Mouse (Mus musculus) left cerebral cortex, adult 8-10 months (tissue): ENCODE measurements around the gene Chrdl2. TPM values are rescaled to one million over a fixed set of nuclear protein-coding genes. Genes with fewer than 3 reads are reported as not detected.
"Not testable (repeated sequence)": the region's sequence is repeated elsewhere in the genome, so short reads cannot be mapped to it uniquely, and the experiment has no call there.

Source experiments
- DNase-seq, 2 experiments: peaks; one replicate each; pipeline ENCODE4 v3.0.0; 2022; ENCODE audit warnings: low spot score in 2 of 2
- total RNA-seq, 4 experiments: library from RNA; stranded (reverse); gene quantifications; 2 replicates each; pipeline ENCODE4 v1.2.4; 2022

Chrdl2 gene
- total RNA-seq, 4 experiments from 2014 or later, result 0.19 to 0.61 (median 0.48) TPM

DNA sequence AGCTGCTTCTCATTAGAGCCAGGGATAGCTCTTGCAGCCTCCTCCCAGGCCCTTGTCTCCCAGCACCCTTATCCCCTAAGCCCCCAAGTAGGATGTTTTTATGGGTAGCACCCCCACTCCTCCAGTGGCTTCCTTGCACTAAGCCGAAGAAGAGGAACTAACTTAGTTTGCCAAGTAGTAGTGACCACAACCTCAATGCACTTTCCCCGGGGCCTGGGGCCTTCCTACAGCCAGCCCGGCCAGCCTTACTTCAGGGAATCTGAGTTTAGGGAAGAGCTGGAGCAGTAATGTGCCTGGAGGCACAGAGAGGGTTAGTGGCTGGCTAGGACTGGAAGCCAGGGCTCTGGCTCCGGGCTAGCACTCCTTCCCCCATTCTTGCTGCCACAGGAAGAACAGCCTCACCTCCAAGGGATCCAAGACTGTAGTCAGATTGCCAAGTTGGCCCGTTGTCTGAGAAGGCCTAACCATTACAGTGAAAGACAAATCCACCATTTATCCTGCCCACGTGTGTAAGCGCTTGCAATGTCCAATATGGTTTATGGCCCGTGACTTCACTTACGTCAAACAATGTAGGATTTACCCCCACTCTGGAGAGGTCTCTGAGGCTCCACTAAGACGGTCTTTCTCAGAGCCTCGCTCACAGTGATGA lies 29.0 kb downstream of the Chrdl2 start:
- no peak for DNase-seq

DNA sequence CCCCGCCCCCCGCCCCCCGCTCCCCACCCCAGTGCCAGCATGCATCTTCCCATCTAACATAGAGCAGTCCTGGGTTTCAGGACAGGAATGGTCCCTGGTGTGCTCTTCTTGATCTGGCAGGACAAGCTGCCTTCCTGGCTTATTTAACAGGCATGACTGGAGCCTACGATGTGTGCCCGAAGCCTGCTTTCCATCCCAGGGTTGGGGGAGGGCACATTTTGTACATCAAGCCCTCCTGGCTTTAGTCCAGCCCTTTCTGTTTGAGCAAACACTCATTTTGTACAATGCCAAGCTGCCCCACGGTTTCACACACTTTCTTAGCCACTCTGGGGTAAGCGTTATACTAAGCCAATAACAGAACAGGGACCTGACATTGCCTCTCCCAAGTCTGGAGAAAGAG lies 30.1 kb downstream of the Chrdl2 start:
- no peak for DNase-seq

DNA sequence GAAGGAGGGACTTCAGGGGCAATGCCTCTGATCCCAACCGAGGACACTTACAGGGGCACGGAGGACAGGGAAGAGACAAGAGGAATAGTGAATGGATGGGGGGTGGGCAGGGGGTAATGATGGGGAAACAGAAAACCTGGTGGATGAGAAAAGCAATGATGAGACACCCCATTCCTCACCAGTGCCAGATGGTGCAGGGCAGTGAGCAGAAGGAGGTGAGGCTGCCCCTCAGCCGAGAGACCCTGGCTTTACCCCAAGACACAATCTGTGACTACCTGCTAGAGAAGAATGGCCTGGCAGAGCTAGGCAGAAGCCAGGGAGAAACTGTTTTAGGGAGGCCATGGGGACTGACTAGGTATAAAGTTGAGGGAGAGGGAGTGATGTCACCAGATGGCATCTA lies 30.5 kb downstream of the Chrdl2 start:
- no peak for DNase-seq

DNA sequence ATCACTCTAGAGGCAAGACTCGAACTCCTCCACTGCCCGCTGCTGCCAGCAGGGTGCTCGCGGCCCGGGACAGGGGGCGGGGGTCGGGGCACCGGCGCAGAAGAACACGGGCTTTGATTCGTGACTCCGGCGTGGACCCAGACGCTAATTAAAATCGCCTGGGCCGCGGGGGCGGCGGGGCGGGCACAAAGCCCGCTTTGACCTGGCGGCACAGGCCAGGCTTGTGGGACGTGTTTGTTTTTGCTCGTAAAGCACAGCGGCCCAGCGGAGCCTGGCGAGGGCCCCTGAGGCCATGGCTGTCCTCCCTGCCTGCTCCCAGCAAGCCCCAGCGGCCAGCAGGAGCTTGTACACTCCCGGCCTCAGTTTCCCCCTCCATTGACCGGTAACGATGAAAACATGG lies 36.1 kb downstream of the Chrdl2 start:
- DNase-seq, result no peak

DNA sequence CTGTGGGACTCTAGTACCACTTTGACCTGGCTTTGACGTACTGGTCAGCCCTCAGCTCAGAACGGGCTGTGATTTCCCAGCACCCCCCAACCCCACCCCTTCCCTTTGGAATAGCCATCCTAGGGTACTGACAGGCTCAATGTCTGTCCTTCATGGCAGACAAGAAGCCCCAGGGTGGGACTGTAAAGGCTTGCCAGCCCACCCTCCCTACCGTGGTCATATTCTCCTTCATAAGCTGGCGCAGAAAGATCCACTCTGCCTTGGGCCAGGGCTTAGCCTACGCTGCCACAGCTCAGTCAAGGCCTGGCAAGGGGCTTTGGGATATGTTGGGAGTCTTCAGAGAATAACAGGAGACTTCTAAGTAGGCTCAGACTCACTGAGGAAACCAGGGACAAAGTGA lies 37.1 kb downstream of the Chrdl2 start:
- DNase-seq, result no peak

DNA sequence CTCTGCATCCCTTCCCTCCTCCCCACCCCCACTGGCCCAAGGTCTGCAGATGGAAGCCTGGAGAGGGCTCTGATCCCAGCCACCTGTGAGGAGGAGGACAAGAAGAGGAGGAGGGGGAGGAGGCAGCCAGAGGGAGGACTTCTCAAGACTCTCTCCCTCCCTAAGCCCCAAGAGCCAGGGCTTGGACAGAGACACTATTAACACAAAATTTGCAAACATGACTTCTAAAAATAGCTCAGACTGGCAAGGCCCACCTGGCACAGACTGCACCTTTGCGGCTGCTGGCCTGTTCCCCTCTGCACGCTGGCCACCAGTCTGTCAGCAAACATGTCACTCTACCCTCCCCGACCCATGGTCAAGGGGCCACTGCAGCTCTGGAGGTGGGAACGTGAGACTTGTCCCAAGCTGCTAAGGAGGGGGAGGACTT lies 37.6 kb downstream of the Chrdl2 start:
- DNase-seq, result no peak

DNA sequence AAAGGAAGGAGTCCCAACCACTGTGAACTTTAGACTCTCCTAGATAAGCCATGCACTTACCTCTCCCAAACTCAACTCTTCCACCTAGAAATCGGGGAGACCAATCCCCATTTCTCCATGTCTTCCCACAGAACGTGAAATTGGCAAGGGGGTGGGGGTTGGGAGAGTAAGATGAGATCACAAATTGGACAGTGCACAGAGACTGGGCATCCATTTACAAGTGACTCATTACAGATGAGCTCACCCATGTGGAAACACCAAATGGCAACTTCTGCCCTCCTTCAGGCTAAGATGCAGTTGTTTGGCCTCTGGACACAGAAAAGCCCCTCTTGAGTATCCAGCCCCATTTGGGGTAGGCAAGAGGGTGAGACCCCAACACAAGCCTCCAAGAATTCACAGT lies 40.5 kb downstream of the Chrdl2 start:
- no peak for DNase-seq

DNA sequence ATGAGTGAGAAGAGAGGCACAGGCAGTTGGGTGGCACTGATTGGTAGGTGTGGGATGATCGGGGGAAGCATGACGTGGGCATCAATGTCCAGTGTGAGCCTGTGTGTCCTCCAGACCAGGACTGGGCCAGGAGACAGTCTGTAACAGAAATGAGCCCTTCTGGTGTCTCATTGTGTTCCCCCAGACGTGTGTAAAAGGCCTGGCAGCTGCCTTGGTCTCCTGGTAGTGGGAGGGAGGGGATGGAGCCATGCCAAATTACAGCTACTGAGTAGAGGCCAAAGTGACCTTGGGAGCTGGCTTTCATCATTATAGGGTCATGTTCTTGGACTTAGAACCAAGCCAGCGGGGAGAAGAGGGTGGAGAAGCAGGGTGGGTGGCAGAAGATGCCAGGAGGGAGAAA lies 45.9 kb downstream of the Chrdl2 start:
- no peak for DNase-seq

DNA sequence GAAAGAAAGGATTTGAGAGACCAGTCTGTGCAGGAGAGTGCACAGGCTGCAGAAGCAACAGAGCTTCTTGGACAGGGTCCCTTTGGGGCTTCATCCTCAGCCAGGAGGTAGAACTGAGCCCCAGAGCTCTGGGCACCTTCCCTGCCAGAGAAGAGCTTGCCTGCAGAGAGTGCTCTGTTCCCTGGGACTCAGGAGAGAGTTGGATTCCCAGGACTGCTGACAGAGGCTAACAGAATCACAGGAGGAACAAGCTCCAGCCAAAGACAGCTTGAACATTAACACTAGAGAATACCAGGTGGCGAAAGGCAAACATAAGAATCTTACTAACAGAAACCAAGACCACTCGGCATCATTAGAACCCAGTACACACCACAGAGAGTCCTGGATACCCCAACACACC lies 47.0 kb downstream of the Chrdl2 start:
- not testable (repeated sequence) for DNase-seq

DNA sequence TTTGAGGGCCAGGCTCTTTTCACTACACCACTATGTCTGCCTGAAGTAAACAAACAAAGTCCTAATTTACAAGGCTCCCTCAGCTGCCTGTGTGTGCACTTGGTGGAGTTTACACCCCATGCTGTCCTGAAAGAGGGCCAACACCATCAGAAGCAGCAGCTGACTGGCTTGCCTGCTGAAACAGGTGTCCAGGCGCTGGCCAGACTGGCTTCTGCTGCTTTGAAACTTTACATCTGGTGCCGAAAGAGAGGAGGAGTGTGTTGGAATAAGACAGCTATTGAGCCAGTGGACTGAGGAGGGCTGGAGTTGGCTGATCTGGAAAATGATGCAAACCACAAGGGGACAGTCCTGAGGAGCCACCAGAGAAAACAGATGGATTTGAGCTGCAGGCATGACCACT lies 68.0 kb downstream of the Chrdl2 start:
- no peak for DNase-seq

DNA sequence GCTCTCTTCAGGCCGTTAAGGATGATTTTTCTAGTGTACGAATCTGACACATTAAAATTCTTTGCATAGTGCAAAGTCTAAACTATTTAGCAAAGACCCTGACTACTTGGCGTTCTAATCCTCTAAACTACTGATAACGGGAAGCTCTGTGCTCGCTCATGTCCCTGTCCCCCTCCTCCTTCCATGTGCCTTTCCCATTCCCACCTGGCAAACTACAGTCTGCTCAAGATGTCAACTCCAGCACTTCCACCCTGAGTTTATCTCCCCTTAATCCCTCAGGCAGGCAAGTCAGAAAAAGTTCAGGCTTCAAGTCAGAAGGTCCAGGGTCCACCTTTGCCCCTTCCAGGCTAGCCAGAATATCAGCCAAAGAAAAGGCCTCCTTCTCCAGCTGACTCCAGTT lies 70.3 kb downstream of the Chrdl2 start:
- no peak for DNase-seq

DNA sequence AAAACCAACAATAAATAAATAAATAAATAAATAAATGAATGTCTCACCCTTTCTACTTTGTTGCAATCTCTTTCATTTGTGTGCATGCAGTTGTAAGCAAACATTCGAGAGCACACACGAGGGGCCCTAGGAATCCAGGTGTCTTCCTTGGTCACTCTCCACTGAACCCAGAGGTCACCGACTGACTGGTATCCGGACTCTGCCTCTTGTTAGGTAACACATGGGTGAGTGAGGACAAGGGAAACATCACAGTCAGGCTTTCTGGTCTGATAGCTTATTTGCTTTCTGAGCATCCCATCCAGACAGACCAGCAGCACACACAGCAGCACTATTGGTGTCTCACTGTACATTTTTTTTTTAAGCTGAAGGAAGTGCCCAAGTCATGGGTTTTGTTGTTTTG lies 71.1 kb downstream of the Chrdl2 start:
- no peak for DNase-seq

DNA sequence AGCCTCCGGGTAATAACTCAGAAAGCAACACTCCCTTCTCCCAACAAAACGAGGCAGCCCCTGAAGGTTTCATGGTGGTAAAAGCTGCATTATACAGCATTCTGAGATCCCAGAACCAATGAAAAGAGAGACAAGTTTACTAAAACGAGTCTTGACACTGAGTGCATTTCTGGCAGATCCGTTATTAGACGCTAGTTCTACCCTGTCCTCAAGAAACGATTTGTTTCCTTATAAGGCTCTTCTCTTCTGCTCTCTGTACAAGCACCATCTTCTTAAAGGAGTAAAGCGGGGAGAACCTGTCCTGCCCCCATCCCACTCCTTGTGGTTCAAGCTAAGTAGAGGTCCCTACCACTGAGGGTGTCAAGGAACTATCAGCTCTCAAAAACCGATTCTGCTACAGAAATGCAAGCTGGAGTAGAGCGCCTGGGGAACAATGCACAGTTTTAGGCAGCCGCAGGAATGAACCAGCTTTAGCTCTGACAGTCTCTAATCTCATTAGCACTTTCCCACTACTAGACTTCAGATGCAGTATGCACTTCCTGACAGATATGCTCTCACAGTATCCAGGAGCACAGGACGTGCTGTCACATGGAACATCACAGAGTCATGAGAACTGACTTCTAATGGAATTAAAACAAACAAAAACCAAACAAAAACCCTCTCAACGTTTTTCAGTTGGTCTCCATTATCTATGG lies 74.3 kb downstream of the Chrdl2 start:
- no peak for DNase-seq

DNA sequence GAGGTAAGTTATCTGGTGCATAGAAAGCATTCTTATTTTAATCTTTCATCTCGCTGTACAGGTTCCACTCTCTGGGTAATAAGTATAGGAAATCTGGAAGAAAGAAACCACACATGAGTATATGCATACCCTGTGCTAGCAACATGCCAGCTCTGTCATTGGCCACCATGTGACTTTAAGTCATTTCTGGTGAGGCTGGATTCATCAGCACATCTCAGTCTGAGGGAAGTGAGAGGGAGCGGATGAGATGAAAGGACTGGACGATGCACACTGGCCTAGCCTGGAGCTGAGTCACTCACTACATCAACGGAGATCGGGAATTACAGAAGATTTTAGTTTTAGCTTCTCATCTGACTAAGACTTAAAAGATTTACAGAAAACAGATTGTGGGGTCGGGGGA lies 76.9 kb downstream of the Chrdl2 start:
- no peak for DNase-seq

DNA sequence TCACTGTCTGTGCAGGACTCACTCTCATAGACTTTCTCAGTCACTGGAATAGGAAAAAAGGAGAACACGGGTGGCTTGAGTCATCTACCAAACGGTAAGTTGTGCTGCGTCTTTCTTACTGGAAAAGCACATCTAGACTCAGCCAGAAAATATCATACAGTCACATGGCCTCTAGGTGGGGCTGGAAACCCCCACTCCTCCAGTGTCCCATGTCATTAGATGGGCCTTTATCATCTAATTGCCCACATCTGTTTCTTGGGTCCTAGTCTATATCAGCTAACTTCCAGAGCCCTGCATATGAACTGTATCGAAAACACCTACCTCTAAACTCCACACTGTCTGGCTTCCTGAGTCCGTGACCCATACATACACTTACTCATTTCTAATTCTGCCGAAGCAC lies 77.8 kb downstream of the Chrdl2 start:
- no peak for DNase-seq

Other genes with a start within 250 kb of the Chrdl2 start
- not detected for gene Olfr521, start 242.7 kb upstream of the Chrdl2 start, total RNA-seq
- 1 to 10 TPM; 2.9 to 5.0 (median 4.2) TPM for gene Neu3, start 177.8 kb upstream of the Chrdl2 start, total RNA-seq
- 1 to 10 TPM; 1.2 to 2.2 (median 1.4) TPM for gene Xrra1, start 147.1 kb upstream of the Chrdl2 start, total RNA-seq
- 10 to 100 TPM; 93.8 to 95.8 (median 95.0) TPM for gene Spcs2, start 142.7 kb upstream of the Chrdl2 start, total RNA-seq
- 10 to 100 TPM; 49.0 to 54.0 (median 51.9) TPM for gene Rnf169, start 25.7 kb upstream of the Chrdl2 start, total RNA-seq
- 10 to 100 TPM; 33.3 to 37.1 (median 35.6) TPM for gene Pold3, start 115.4 kb downstream of the Chrdl2 start, total RNA-seq
- gene Lipt2, start 153.1 kb downstream of the Chrdl2 start, total RNA-seq, result 1 to 10 TPM; 3.7 to 6.4 (median 5.3) TPM
- under 1 TPM in 2 of 4 experiments, not detected in 2; 0.41 to 0.84 TPM for gene Kcne3, start 170.3 kb downstream of the Chrdl2 start, total RNA-seq
- gene Pgm2l1, start 221.2 kb downstream of the Chrdl2 start, total RNA-seq, result 100 to 1,000 TPM; 218 to 244 (median 229) TPM